Mouse (Mus musculus) ES-E14 (cell line): ENCODE measurements around the gene Ppp2r3d. TPM values are rescaled to one million over a fixed set of nuclear protein-coding genes. Genes with fewer than 3 reads are reported as not detected.
"Not testable (repeated sequence)": the region's sequence is repeated elsewhere in the genome, so short reads cannot be mapped to it uniquely, and the experiment has no call there.

ENCODE experiments used
- DNase-seq: peaks from one replicate; pipeline ENCODE4 v3.0.0-alpha.2; 2013; ENCODE audit warnings: low read depth, low spot score
- H3K27ac ChIP-seq: 2 replicates; pipeline ENCODE4 v1.5.1; 2012; ENCODE audit warnings: low read depth, mild to moderate bottlenecking, low read length, moderate library complexity, mixed read lengths; ENCODE audit not compliant: poor library complexity, insufficient read depth, severe bottlenecking
- H3K36me3 ChIP-seq: 2 replicates; pipeline ENCODE4 v1.6.1; 2012; ENCODE audit warnings: mild to moderate bottlenecking, low read length, moderate library complexity, mixed read lengths; ENCODE audit not compliant: control insufficient read depth, poor library complexity, insufficient read depth, severe bottlenecking
- H3K4me1 ChIP-seq, 2 experiments: fragments of 150-350 bp in 1 of 2; sonication (generic) in 1 of 2; 2 replicates each; pipeline ENCODE4 v1.6.1; 2012; ENCODE audit warnings: low read length in 2 of 2, mild to moderate bottlenecking in 1 of 2, mixed read lengths in 1 of 2; ENCODE audit not compliant: control insufficient read depth in 2 of 2, insufficient read depth in 2 of 2, poor library complexity in 1 of 2
- H3K4me3 ChIP-seq, 2 experiments: fragments of 150-350 bp in 1 of 2; sonication (generic) in 1 of 2; 2 replicates each; pipeline ENCODE4 v1.5.1; 2012; ENCODE audit warnings: low read length in 2 of 2, low read depth in 1 of 2, mild to moderate bottlenecking in 1 of 2, mixed read lengths in 1 of 2; ENCODE audit not compliant: insufficient read depth in 1 of 2, poor library complexity in 1 of 2, severe bottlenecking in 1 of 2
- H3K9ac ChIP-seq: 2 replicates; pipeline ENCODE4 v1.6.1; 2012; ENCODE audit warnings: low read depth, mild to moderate bottlenecking, low read length, mixed read lengths; ENCODE audit not compliant: poor library complexity, insufficient read depth, severe bottlenecking
- H3K9me3 ChIP-seq: fragments of 150-350 bp; sonication (generic); 2 replicates; pipeline ENCODE4 v1.6.1; 2012; ENCODE audit warnings: low read depth, mild to moderate bottlenecking, low read length; ENCODE audit not compliant: control insufficient read depth, insufficient read depth
- CHD2 ChIP-seq: IDR thresholded peaks from 2 replicates; pipeline ENCODE4 v1.6.1; 2014; ENCODE audit warnings: mild to moderate bottlenecking, low read depth, low read length, inconsistent platforms
- HCFC1 ChIP-seq: IDR thresholded peaks from 2 replicates; pipeline ENCODE4 v1.6.1; 2012; ENCODE audit warnings: low read length, inconsistent platforms, borderline replicate concordance; ENCODE audit not compliant: insufficient read depth
- MAFK ChIP-seq: IDR thresholded peaks from 2 replicates; pipeline ENCODE4 v1.6.1; 2014; ENCODE audit warnings: mild to moderate bottlenecking, low read depth, low read length, inconsistent platforms; ENCODE audit not compliant: insufficient read depth
- ZC3H11A ChIP-seq: IDR thresholded peaks from 2 replicates; pipeline ENCODE4 v1.6.1; 2012; ENCODE audit warnings: low read depth, mild to moderate bottlenecking, inconsistent platforms, low read length, borderline replicate concordance
- ZNF384 ChIP-seq: IDR thresholded peaks from 2 replicates; pipeline ENCODE4 v1.6.1; 2012; ENCODE audit warnings: low read depth, low read length, inconsistent platforms
- in situ Hi-C, 2 experiments: fragments of 600-800 bp; cut with MboI; formaldehyde crosslinking; loops; one replicate each; pipeline ENCODE4 v1.15.1; 2025; ENCODE audit warnings: low sequenced_read_pairs in 2 of 2, inconsistent platforms in 1 of 2; ENCODE audit not compliant: unreplicated experiment in 2 of 2
- total RNA-seq: library from RNA; depleted of rRNA; stranded (reverse); fragments of 300-350 nt; gene quantifications from 2 replicates; pipeline ENCODE4 v1.2.3, GENCODE M21; 2012; rRNA removed

Ppp2r3d gene
- total RNA-seq, result 35.2 and 50.6 TPM in 2 replicates

GRCm38 (mm10) chr9:124476096-124476902 is at the start of gene Ppp2r3d:
Gene Ppp2r3d, minus strand, starts transcription at chr9:124476898.
- Histone ChIP-seq H3K27ac (no peak within 1 kb of the TSS), H3K9me3 (peaks cover 2% of the 10 kb centered on the region; the same call in 1 of the 2 replicates), H3K4me1 (no peaks in the 10 kb centered on the region), H3K9ac (no peak within 1 kb of the TSS), H3K4me3 (no peak within 1 kb of the TSS), H3K36me3 (peaks cover 13% of the 10 kb centered on the region)
- no peak for DNase-seq
- in situ Hi-C loops, result no loop called here
- TF ChIP-seq HCFC1 (no peak), MAFK (no peak), CHD2 (no peak), ZC3H11A (no peak)

- H3K9ac ChIP-seq, in situ Hi-C loops, H3K9me3 ChIP-seq, H3K4me1 ChIP-seq, H3K36me3 ChIP-seq, H3K27ac ChIP-seq, DNase-seq, H3K4me3 ChIP-seq: not testable (repeated sequence)
Measured at GRCm38 (mm10) chr9:124493693-124494092, 17.0 kb upstream of the Ppp2r3d start, which contains the start of gene Gm21836. Gene Gm21836, minus strand, starts transcription at chr9:124493793.

DNA sequence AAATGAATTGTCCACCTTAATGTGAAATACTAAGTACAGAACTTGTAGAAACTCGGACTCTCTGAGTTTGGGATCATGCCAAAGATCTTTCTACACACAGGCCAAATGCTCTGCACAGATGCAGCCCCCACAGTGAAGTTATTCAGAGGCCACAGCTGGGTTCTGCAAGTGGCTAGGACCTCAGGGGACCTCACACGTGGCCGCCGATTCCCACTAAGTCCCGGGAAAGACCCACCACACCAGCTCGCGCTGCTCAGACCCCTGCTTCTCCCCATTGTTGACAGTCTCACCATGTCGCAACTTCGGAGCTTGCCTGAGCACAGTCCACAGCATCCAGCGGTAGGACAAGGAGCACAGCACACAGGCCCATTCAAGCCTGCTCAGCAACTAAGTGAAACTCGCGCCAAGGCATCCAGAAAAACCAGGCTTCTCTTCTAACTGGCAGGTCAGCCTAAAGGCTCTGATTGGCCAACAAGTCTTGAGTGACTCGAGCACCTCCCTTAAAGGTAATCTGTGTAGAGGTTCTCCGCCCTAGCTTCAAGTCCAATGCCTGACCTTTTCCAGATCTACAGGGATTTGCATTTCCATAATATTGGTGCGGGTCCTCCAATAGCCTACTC is 3.8 kb upstream of the Ppp2r3d start:
- H3K4me1 ChIP-seq, in situ Hi-C loops, H3K4me3 ChIP-seq: not testable (repeated sequence)

GRCm38 (mm10) chr9:124478081-124478480 is 1.4 kb upstream of the Ppp2r3d start:
- Histone ChIP-seq H3K9me3 (peaks cover 2% of the 10 kb centered on the region; the same call in 1 of the 2 replicates), H3K36me3 (peaks cover 13% of the 10 kb centered on the region), H3K4me1 (no peaks in the 10 kb centered on the region), H3K9ac (no peak overlapping the region), H3K27ac (no peak overlapping the region), H3K4me3 (no peak overlapping the region)
- in situ Hi-C loops, result no loop called here
- DNase-seq, result no peak
- no peak for TF ChIP-seq CHD2
- no peak for TF ChIP-seq MAFK
- no peak for TF ChIP-seq ZC3H11A
- no peak for TF ChIP-seq HCFC1
- no peak for TF ChIP-seq ZNF384

More for the DNA sequence above, 3.8 kb upstream of the Ppp2r3d start:
- peaks cover 12% of the 10 kb centered on the region for H3K36me3 ChIP-seq
- not testable (repeated sequence) for H3K9me3 ChIP-seq, DNase-seq, H3K27ac ChIP-seq, H3K9ac ChIP-seq

DNA sequence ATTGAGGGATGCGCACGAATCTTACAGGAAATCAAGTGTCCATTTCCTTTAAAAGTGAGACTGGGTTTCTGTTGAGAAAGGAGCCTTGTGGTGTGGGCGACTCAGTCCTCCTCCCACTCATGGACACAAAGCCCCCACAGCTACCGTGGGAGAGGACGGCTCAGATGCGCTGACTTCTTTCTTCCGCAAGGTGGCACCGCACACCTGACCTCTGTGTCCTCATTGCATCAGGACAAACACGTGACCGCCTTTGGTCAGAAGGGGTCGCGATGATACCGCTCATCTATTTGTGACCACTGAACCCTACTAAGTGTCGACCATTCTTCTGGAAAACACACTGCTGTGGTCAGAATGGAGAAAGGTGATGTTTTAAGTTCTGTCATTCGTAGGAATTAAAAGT is 1.0 kb downstream of the Ppp2r3d start:
- Histone ChIP-seq H3K36me3 (peaks cover 13% of the 10 kb centered on the region), H3K4me3 (no peak overlapping the region), H3K27ac (no peak overlapping the region), H3K4me1 (no peaks in the 10 kb centered on the region), H3K9me3 (peaks cover 2% of the 10 kb centered on the region; the same call in 1 of the 2 replicates), H3K9ac (no peak overlapping the region)
- in situ Hi-C loops, result no loop called here
- no peak for DNase-seq
- TF ChIP-seq CHD2, result no peak
- no peak for TF ChIP-seq ZNF384
- TF ChIP-seq ZC3H11A, result no peak
- TF ChIP-seq MAFK, result no peak
- TF ChIP-seq HCFC1, result no peak
